Mouse (Mus musculus): ENCODE results near the gene Stk31.
"Not testable (repeated sequence)": the region's sequence is repeated elsewhere in the genome, so short reads cannot be mapped to it uniquely, and the experiment has no call there.

Gene Stk31

DNA sequence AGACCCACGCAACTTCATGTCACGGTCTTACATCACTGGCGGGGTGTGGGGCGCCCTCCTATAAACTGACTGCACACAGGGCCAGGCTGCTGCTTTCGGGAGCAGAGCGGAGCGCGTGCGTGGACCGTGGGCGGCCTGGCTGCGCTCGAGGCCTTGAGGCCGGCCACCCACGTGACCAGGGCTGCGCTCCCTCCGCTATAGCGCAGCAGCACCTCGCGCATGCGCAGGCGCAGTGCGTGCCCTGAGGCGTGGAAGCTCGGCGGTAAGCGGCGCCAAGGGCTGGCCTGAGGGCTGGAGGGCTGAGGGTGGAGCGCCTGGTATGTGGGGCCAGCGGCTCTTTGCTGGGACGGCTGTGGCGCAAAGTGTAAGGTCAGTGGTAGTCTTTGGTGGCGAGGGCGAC is at the start of gene Stk31:
Stk31 (plus strand) TSS at position 289 of the 400 bp plus-strand sequence.
- DNase-seq, result peak; percentile 32 to 46

DNA sequence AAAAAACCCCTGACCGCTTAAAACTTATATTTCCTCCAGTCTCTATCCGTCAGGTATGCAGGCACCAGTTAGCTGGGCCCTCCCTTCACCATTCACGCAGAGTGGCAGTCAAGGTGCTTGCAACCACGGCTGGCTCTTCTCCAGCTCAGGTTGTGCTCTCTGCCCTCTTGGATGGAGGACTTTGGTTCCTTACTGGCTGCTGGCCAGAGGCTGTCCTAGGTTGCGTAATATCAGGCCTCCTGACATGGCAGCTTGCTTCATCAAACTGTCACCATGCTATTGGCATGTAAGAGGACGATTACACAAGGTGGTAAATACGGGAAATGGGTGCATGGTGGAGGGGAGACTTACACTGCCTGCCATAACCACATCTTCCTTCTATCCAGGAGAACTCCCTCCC is 45.6 kb upstream of the Stk31 start:
- peak; percentile 25 to 43 for DNase-seq

DNA sequence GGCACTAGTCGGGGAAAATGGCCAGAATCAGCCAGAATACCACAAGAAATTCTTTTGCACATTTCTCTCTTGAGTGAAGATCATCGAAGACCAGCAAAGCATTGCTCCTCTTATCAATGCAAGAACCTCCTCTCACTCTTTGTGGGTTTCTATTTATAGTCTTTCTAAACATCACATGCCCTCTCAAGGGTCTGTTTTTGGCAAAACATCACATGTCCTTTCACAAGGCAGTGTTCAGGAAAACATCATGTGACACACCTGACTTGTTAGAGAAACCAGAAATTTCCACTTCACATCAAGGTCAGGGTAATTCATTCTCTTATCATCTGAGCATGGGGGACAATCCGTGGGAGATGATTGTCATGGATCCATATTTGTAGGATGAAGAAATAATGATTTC is 40.8 kb upstream of the Stk31 start:
- no peak for DNase-seq

GRCm38 (mm10) chr6:49355171-49355570 is 40.2 kb upstream of the Stk31 start:
- no peak for DNase-seq

GRCm38 (mm10) chr6:49360420-49360819 is 35.0 kb upstream of the Stk31 start:
- no peak for DNase-seq

- DNase-seq, result peak; percentile 90 to 95
Observed at GRCm38 (mm10) chr6:49367159-49368054, 28.0 kb upstream of the Stk31 start, which contains the start of gene Fam221a. Fam221a (plus strand) TSS chr6:49367739.

DNA sequence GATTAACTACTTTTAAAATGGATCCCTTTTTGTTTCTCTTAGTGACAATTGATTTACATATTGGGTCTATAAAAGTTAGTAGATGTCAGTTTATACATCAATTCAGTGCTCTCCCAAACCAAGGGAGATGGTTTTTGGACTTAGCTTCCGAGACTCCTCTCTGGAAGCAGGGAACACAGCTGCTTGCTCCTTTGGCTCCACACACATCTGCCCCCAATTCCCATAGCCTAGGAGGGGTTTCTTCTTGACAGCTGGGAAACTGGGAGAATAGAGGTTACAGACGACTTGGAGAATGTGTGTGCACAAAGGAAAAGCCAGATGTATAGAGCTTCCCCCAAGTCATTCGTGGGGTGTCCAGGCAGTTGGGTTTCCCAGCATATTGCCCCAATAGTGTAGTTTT is 27.2 kb upstream of the Stk31 start:
- no peak for DNase-seq

DNA sequence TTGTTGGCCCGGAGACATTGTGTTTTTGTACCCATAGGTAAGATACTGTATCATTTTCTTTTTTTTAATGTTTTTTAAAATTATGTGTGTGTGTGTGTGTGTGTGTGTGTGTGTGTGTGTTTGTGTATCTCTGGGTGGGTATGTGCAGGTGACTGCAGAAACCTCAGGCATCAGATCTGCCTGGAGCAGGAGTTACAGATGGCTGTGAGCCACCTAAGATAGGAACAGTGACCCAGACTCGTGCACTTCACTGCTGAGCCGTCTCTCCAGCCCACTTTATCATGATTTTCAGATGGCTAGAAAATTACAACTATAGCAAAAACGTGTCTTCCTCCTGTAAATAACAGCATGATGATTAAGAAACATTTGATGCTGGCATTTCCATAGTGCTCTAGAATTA is 22.7 kb upstream of the Stk31 start:
- no peak for DNase-seq

- DNase-seq, result no peak
Observed at GRCm38 (mm10) chr6:49373943-49374342, 21.5 kb upstream of the Stk31 start.

DNA sequence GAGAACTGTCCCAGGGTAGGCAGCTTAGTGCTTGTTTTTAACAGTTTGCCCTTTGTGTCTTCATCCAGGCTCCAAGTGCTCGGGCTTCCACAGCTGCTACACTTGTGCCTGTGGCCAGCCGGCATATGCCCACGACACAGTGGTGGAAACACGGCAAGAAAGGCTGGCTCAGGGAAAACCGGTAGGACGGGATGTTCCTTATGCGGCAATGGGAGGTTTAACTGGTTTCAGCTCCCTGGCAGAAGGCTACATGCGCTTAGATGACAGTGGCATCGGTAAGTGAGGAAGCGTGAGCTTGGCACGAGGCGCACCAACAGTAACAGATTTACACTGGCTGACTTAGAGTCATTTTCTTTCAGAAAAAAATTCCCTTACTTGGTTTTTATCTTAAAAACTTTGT is 17.1 kb upstream of the Stk31 start:
- no peak for DNase-seq

GRCm38 (mm10) chr6:49394276-49394675 is 1.1 kb upstream of the Stk31 start:
- no peak for DNase-seq

DNA sequence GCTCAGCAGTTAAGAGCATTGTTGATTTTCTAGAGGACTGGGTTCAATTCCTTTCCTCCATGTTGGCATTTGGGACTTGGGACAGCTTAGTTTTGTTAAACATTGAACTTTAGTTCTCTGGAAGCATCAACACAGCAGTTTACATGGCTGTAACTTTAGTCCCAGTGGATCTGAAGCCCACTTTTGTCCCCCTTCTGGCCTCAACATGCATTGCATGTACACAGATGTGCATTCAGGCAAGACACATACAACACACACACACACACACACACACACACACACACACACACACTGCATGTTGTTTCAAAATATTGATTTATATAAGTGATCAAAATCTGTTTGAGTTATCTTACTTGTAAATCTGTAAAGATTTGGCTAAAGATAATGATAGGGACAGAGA is 2.1 kb downstream of the Stk31 start:
- DNase-seq, result peak; percentile 56 to 64

DNA sequence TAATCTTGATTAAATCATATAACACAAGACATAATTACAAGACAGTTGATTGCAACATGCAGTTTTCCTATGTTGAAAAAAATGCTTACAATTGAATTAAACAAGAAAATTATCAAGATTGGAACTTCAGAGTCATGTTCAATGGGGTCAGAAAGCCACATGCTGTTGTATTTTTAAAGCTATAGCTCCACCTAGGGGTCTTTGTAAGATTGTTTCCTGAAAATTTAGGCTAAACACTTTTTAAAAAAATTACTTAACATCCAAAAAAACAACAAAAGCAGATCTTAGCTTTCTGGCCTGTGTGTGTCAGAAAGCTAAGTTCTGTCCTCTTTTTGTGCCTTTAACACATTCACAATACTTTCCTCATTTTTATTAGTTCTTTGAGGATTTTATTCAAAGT is 3.0 kb downstream of the Stk31 start:
- DNase-seq, result no peak

GRCm38 (mm10) chr6:49410830-49411229 is 15.4 kb downstream of the Stk31 start:
- DNase-seq, result no peak

- not testable (repeated sequence) for DNase-seq
Observed at GRCm38 (mm10) chr6:49412967-49413366, 17.6 kb downstream of the Stk31 start.

DNA sequence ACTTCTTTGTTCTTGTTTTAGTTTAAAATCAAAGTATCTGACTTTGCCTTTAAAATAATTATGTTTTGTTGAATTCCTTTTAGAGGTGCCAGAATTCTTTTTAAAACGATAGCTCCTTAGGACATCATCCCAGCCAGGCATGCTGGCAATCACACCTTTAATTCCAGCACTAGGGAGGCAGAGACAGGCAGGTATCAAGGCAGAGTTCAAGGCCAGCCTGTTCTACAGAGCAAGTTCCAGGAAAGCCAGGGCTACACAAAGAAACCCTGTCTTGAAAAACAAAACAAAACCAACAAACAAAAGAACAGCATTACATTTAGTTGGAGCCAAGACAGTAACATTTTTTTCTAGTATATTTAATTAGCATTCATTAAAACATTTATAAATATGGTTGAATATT is 20.6 kb downstream of the Stk31 start:
- DNase-seq, result no peak

DNA sequence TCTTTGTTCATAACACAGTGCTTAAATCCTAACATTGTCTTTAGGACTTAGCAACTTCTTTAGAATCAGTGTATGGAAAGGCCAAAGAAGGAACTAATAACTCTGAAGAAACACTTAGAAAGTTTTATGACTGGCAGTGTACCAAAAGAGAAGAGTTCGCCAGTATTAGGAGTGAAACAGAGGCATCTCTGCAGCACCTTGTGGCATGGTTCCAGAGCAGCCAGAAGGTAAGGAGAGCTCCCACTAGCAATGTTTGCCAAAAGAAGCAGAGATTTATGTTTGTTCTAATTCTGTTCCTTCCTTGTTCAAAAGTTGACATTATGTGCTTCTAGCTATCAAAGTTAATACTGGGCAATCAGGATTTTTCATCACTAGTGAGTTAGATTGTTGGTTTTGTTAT is 41.9 kb downstream of the Stk31 start:
- no peak for DNase-seq

GRCm38 (mm10) chr6:49458112-49458511 is 62.7 kb downstream of the Stk31 start:
- no peak for DNase-seq

GRCm38 (mm10) chr6:49483205-49483604 is 87.8 kb downstream of the Stk31 start:
- DNase-seq, result no peak

DNA sequence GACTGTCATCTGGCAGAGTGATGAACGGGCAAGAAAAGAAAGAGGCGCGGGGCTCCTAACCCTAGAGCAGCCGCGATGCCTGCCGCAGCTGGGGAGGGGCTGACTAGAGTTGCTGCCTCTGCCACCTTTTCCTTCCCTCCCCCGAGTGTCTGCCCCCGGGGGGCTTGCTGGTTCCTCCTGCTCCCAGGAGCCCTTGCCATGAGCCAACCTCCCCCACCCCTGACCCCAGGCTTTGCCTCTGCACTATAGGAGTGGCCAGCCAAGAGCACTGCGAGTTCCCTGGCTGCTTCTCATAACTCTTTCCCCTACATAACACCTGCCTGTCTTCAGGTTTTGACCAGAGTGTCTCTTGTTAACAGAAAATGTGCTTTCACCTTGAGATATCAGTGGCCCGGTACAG is 96.1 kb downstream of the Stk31 start:
- DNase-seq, result no peak

GRCm38 (mm10) chr6:49519053-49519452 is 123.6 kb downstream of the Stk31 start:
- DNase-seq, result peak; percentile 87

Data from kidney, postnatal 4 days (tissue).